Mouse (Mus musculus): ENCODE results near the gene Has1.

DNA sequence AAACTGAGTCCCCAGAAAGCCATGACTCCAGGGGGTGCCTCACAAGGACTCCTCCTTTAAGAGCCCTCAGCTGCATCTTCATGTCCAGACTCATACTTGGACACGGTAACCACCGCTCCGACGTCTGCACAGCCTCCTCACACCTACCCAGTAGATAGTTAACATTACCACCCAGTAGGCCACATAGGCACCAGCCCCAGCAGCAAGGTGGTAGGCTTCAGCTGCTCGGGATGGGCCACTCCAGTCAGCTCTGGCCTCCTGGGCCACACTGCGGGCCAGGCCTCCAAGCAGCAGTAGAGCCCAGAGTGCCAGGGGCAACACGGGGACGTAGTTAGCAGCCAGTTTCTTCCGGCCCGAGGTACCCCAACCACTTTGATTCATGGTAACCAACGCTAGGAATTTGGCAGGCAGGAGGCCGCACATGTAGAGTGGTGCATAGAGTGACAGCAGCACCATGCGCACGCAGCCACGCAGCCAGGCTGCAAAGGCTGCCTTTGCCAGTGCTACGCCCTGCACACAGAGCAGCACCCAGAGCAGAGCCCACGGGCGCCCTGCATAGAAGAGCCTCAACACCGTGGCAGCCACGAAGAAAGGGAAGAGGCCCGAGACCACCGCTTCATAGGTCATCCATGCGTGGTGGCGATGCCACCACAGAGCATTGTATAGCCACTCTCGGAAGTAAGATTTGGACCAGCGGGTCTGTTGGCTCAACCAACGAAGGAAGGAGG, 11.3 kb downstream of the Has1 start:
- TF ChIP-seq GATA1 (IDR thresholded peaks at IDR 0.05; ENCODE audit: low read length) (no peak), TAL1 (IDR thresholded peaks at IDR 0.05; ENCODE audit: low read length) (no peak)
